Mouse (Mus musculus): Measurements from ENCODE around the gene Hist1h4i.
A peak's percentile ranks its signal among the peaks of the same experiment; 100 is the strongest.

Gene Hist1h4i

DNA sequence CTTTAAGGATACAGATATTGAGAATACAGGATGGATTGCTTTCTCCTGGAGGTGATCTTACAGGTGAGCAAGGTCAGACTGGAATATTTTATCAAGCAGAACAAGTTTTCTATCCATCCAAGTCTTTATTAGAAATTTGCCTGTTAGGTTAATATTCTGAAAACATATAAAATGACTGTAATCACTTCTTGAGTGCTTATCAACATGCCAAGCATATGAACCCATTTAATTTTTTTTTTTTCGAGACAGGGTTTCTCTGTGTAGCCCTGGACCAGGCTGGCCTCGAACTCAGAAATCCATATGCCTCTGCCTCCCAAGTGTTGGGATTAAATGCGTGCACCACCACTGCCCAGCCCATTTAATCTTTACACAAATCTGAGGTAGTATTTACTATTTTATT is 4.2 kb downstream of the Hist1h4i start:
- DNase-seq (ENCODE audit: low read depth, low spot score): no peak

DNA sequence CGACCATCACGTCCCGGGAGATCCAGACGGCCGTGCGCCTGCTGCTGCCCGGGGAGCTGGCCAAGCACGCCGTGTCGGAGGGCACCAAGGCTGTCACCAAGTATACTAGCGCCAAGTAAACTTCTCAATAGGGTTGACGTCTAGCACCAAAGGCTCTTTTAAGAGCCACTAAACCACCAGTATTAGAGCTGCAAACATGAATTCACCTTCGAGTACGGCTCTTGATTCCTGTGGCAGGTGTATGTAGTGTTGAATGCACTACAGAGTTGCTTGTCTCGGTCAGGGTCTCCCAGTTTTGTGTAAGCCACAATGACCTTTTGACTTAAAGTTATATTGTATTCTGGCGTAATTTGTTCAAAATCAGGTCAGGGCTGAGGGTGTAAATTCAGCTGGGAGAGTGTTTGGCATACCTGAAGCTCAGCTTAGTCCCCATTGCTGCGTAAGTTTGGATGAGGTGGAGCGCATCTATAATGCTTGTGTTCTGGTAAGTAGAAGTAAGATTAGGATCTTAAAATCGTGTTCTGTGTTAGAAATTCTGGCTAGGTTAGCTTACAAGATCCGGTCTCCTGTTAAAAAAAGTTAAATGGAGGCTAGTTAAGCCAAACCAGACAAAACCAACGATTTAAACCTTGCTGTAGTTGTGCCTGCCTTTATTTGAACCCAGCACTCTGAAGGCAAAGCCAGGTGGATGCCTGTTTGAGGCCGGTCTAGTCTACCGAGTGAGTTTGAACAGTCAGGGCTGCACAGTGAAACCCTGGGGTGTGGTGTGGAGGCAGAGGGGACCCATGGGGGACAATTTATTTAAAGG is 4.8 kb downstream of the Hist1h4i start:
- DNase-seq (ENCODE audit: low read depth, low spot score): no peak

DNA sequence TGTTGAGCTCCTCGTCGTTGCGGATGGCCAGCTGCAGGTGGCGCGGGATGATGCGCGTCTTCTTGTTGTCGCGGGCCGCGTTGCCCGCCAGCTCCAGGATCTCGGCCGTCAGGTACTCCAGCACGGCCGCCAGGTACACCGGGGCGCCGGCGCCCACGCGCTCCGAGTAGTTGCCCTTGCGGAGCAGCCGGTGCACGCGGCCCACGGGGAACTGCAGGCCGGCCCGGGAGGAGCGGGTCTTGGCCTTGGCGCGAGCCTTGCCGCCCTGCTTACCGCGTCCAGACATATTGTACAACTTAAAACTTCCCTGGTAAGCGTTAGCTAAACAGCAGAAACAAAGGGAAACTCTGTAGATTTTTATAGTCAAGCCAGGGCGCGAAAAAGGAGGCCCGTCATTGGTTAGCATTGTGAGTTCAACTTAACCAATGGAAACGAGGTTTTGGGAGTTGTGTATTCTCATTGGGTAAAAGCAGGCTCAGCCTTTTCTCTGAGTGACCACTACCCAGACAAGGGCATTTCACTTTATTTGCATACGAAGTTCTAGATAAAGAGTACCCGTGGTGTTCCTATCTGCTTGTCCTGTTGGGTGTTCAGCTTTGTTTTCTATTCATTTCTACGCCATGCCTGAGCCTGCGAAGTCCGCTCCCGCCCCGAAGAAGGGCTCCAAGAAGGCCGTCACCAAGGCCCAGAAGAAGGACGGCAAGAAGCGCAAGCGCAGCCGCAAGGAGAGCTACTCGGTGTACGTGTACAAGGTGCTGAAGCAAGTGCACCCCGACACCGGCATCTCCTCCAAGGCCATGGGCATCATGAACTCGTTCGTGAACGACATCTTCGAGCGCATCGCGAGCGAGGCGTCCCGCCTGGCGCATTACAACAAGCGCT is 5.7 kb downstream of the Hist1h4i start, which contains the start of the genes Hist1h2ah and Hist1h2bk:
Gene Hist1h2ah, minus strand, starts transcription at position 302 of the 882 bp plus-strand sequence.
Gene Hist1h2bk, plus strand, starts transcription at position 604 of the 882 bp plus-strand sequence.
- DNase-seq (ENCODE audit: low read depth, low spot score): peak; percentile 97

DNA sequence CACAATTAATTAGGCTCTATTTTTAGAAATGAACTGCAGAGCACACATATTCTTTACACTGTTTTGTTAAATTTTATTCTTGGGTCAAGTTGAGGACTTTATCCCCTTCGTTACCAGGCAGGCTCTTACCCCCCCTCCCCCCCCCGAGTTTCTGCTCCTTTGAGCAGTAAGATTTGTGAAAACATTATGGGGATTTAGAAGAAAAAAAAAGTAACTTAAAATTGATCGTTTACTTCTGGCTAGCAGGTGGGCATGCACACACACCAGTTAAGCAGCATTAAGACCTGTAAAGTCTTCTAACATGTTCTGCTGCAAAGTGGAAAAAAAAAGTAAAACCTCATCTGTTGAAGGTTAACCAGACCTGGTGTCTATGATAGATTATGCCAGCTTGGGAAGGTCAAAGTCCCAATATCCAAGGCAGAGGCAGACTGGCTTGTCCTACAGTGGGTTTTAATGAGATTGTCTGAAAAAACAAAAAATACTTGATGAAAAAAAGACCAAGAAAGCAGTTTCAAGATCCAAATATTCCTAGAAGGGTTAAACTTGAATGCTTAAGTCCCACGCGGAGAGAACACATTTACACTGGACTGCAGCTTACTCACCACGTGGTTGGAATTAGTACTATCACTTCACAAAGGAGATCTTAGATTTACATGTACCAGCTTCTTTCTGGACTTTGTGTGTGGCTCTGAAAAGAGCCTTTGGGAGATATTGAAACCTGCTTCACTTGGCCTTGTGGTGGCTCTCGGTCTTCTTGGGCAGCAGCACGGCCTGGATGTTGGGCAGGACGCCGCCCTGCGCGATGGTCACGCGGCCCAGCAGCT is 6.5 kb downstream of the Hist1h4i start:
- no peak for DNase-seq (ENCODE audit: low read depth, low spot score)

DNA sequence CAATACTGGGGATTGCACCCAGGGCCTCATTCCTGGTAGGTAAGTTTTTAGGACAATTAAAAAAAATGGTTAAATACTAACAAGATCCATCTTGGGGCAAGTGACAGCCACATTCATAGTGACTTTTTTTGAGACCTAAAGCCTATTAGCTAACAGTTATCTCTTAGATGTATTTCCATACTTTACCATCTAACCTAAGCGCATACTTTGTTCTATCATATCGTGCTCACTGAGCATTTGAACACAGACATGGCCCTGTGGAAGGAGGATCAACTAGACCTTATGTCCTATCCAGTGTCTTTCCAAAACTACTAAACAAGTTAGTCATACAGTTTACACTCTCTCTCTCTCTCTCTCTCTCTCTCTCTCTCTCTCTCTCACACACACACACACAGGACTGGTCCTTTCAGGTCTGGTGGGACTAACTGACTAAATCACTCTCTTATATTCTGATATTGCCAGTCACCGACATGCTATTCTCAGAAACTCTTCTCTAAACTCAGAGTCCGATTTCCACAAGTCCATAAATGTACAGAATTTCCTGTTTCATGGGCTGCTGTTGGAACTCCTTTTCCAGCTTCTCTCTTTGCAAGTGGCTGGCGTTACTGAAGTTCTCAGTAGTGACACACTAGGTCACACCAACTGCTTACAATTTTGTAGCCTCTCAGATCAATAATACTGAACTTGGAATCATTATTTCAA is 7.3 kb downstream of the Hist1h4i start:
- DNase-seq (ENCODE audit: low read depth, low spot score): no peak

DNA sequence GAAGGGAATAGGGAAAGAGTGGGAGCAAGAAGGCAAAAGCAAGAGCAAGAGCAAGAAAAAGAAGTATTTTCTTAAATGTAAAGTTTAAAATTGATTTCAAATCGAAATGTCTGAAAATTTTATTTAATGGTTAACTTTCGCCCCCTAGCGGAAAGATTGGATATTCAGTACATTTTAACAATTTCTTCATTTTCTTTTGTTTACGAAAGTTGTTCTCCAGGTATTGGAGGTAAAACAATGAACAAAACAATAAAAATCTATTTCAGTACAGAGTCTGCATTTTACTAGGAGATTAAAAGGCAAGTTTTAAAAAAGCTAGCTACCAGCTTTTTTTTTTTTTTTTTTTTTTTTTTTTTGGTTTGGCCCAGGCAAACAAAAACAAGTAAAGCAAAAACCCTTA is 10.7 kb downstream of the Hist1h4i start:
- DNase-seq (ENCODE audit: low read depth, low spot score): peak; percentile 51

DNA sequence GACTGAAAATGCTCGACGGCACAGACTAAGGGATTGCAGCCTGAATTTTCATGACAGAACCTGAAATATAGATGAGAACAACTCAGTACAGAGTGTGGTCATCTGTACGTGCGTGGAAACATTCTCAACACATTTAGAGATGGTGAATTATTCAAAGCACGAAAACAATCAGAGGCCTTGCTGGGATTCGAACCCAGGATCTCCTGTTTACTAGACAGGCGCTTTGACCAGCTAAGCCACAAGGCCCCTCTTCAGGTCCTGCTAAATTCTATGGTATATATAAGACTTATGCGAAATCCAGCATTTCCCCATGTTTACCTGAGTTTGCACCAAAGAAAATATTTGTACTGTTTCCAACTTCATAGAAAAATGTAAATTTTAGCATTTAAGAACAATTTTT is 11.2 kb downstream of the Hist1h4i start:
- DNase-seq (ENCODE audit: low read depth, low spot score): peak; percentile 42

DNA sequence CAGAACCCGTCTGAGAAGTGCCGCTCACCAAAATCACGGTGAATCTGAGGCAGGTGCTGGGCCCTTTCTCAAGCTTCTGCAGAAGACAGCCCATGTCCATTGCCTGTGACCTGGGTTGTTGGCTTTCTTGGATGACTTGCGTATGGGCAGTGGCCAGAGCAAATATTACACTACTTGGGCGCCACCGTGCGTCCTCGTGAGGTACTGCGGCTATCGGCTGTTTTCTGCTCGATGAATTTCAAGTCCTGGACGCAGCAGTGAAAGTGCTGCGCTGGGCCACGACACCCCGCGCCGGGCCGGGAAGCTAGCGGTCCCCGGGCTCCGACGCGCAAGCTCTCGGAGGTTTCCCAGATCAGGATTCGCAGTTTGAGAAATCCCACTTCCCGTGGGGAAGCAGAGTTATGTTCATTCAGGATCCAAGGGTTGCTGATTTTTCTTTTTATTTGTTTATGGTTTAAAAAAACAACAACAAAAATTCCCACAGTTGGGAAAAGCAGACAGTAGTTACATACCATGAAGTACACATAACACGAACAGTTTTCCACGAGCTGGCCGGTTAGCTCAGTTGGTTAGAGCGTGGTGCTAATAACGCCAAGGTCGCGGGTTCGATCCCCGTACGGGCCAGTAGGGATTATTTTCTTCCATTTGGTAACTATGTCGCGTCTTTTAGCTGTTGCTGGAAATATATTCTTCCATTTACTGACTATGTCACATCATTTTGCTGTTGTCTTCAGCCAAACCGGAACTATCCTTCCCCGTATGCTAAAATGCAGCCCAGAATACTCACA is 12.3 kb downstream of the Hist1h4i start:
- peak; percentile 95 for DNase-seq (ENCODE audit: low read depth, low spot score)

DNA sequence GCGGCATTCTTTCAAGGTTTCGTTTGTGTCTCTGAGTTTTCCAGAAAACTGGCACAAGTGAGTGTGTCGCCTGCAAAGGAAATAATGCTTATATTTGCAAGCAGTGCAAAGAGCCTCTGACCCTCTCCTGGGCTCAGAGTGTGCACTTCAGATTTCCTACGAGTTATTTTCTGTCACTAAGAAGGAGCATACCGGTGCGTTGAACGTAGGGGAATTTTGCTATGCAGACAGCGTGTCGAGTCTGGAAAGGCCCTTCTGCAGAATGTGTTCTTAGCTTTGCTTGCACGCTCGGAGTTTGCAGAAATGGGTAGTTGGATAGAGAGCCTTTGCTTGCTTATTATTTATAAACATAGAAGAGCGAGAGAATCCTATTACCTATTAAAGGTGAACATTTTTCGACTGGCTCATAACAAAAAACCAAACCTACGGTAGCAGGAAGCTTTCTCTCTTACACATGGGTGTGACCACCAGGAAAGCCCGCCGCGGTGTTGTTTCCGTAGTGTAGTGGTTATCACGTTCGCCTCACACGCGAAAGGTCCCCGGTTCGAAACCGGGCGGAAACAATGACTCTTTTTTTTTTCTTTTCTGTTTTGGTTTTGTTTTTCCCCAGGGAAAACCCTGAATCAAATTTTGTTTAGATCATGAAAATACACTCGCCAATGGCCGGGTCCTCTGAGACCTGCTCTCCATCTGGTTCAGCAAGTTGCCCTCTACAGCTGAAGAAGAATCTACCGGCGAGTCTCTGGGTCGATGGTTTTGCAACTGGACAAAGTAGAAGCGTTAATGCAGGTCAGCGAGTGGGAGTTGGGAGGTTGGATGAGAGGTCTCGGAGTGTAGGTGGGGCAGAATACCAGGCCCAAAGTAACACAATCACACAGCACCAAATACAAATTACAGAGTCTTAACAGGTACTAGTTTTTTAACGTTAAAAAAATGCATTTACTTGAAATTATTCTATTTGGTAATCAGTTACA is 14.8 kb downstream of the Hist1h4i start:
- peak; percentile 79 for DNase-seq (ENCODE audit: low read depth, low spot score)

DNA sequence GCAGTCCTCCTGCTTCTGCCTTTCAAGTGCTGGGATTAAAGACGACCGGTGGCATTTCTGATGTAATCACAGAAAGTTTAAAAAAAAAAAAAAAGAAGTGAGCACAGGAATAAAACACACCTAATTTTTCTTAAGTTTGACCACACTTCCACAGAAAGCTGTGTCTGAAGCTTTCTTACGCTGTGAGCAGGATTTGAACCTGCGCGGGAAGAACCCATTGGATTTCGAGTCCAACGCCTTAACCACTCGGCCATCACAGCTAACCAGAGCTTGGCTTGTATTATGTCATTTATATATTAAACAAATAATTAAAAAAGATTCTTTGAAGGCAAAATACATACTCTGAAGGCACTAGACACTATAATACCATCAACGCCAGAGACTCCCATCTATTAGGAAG is 18.9 kb downstream of the Hist1h4i start:
- DNase-seq (ENCODE audit: low read depth, low spot score): peak; percentile 85

DNA sequence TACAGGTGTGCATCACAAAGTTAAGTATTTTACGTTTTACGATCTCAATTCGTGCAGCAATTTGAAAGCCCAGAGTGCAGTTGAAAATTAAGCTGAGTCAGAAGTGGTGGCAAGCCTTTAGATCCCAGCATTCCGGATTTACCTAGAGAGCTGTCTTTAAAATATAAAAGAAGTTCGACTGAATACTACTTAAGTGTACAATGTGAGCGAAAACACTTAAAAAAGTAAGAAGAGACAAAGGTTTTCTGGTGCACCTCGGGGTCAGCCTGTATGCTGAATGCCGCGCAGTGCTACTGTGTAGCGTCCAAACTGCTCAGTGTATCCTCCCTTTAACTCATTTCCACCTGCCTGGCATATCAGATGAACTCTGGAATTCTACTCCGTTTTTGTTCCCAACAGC is 19.6 kb downstream of the Hist1h4i start:
- DNase-seq (ENCODE audit: low read depth, low spot score): no peak

DNA sequence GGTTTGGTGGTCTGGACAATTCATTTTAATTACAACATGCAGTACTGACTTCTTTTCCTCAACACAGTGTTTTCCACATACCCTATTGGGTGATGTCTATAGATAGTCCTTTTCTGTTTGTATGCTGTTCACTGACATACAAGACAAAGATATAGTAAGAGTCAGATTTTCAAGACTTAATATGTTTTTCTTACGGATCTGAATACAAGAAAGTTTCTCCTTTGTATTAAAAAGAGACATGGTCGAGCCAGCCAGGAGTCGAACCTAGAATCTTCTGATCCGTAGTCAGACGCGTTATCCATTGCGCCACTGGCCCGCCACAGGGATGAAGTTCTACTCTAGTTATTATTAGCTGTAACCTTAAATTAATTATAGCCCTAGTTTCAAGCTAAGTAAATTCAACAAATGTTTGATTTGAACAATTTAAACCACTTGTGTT is 20.2 kb downstream of the Hist1h4i start:
- peak; percentile 20 for DNase-seq (ENCODE audit: low read depth, low spot score)

DNA sequence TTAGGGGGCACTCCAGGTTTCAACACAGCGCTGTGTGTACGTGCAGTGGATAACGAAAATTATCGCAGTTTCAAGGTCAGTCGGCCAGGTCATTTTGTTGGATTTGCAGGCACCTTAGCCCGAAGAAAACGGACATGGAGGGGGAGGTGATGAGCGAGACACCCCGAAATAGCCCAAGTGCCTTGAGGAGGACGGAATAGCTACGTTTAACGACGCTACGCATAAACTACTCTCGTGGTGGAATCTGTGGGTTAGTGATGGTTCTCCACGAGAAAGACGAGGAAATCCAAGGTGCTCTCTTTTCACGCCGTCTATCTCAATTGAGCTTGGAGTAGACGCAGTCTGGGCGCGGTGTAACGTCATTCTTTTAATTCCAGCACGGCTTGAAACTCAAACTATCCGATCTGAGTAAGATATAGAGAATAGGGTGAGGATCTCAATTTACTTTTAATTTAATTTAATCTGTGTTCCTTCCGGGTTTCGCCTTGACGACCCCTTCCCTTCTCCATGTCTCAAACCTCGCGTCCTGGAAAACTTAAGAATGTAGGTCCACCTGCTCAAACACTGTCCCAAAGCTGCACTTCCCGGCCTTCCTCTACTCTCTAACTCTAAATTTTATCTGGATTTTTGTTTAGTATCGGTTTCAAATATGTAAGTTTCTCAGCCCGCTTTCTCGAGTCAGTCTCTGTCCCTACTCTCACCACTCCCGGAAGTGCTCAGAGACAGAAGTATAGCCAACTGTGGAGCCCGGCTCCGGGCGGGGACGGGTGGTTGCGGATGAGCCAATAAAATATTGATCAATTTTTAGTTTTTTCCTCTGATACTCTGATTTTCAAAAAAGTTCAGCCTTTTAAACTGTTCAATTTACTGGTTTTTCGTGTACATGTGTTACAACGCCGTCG is 21.0 kb downstream of the Hist1h4i start:
- no peak for DNase-seq (ENCODE audit: low read depth, low spot score)

DNA sequence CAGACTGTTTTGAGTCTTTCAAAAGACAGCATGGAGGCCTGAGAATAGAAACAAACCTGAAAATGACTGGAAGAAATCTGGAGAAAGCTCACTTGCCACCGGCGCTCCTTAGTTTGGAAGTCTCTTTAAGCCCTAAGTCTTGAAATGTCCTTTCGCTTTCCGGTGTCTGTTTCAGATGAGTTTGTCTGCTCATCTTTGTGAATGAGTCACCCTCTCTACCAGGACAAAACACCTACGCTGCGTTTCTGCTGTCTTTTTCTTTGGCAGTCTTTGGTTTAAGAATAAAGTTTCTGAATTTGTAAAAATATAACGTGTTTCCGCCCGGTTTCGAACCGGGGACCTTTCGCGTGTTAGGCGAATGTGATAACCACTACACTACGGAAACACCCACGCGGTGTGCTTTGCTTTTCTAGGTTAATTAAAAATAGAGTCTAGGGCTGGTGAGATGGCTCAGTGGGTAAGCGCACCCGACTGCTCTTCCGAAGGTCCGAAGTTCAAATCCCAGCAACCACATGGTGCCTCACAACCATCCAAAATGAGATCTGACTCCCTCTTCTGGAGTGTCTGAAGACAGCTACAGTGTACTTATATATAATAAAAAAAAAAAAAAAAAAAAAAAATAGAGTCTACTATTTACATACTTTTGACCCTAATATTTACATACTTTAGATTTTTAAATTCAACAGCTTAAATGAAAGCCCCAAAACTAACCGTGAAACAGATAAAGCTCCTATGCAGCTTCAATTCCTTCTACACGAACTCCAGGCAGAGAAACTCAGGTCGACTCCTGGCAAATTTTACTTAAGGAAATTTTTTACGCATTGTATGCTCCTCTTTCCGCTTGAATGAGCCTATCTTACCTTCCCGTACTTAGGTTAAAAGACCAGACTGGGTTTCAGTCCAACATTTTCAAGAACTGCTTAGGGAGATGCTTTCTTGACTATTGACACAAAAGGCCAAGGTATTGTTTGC is 25.4 kb downstream of the Hist1h4i start:
- peak; percentile 74 for DNase-seq (ENCODE audit: low read depth, low spot score)

DNA sequence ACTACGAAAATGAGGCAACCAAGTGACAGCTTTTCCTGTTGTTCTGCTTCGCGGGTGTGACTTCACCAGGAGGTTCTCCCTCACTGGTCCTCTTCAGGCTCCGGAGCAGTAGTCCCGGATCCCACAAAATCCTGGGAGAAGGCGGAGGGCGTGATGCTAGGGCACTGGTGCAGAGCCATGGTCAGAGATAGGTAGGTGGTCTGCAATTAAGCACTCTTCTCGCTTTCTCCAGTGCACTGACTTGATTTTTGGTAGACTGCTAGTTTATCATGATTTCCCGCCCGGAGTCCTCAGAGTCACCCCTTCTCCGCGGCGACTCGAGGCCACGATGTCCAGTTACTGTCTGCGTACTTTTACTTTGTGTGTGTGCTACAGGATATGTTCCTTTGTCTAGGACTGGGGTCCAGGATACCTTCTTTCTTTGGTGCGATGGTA is 26.7 kb downstream of the Hist1h4i start:
- DNase-seq (ENCODE audit: low read depth, low spot score): no peak

DNA sequence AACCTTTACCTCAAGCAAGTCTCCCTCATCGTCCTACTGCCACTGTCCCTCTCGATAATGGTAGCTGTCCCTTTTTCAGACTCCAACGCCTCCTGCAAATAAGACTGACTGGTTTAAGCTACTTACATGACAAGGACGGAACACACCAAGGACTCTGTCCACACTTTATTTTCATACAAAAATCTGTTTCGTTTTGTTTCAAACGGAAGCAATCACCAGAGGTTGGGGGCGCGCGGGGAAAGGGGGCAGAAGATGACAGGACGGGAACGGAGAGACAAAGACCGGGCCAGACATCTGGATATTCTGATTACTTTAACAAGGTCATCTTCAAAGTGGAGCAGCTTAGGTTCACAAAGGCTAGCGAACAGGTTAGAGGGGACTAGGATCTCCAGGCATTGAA is 27.4 kb downstream of the Hist1h4i start:
- no peak for DNase-seq (ENCODE audit: low read depth, low spot score)

DNA sequence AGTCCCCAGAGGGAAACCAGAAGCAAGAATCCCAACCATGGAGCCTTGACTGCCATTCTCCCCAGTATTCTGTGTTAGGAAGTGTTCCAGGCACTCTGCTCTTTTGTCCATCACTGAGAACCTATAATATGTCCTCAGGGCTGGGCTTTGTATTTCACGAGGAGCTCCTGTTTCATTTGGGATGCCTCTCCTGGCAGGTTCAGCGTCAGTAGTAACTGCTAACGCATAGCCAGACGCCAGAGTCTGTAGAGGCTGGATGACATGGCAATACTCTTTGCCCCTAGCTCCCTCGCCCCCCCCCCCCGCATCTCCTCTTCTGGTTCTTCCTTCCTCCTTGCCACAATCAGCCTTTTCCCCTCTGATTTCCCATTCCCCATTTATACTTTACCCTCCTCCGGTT is 31.5 kb downstream of the Hist1h4i start, which contains the start of gene Prss16:
Gene Prss16, minus strand, starts transcription at position 101 of the 400 bp plus-strand sequence.
- DNase-seq (ENCODE audit: low read depth, low spot score): no peak

All from brain, adult 2 months (tissue).